Mouse (Mus musculus) left cerebral cortex, adult 8-10 months (tissue): ENCODE results near the gene 3110040M04Rik. TPM values are rescaled to one million over a fixed set of nuclear protein-coding genes. Genes with fewer than 3 reads are reported as not detected.
A peak's percentile ranks its signal among the peaks of the same experiment; 100 is the strongest.
"Not testable (repeated sequence)": the region's sequence is repeated elsewhere in the genome, so short reads cannot be mapped to it uniquely, and the experiment has no call there.

Experiments
- DNase-seq, 2 experiments: peaks; one replicate each; pipeline ENCODE4 v3.0.0; 2022; ENCODE audit warnings: low spot score in 2 of 2
- total RNA-seq, 4 experiments: library from RNA; stranded (reverse); gene quantifications; 2 replicates each; pipeline ENCODE4 v1.2.4; 2022

Gene 3110040M04Rik
- not detected for total RNA-seq

GRCm38 (mm10) chr1:151203818-151204217, at the start of gene 3110040M04Rik:
Gene 3110040M04Rik (plus strand): TSS chr1:151204121.
- not testable (repeated sequence) for DNase-seq

- not testable (repeated sequence) for DNase-seq
These were observed 49.8 kb upstream of the 3110040M04Rik start for GRCm38 (mm10) chr1:151154131-151154530.

- DNase-seq = no peak
These were observed 47.8 kb upstream of the 3110040M04Rik start for GRCm38 (mm10) chr1:151156129-151156528.

GRCm38 (mm10) chr1:151156777-151157632, 46.9 kb upstream of the 3110040M04Rik start:
- DNase-seq = no peak

GRCm38 (mm10) chr1:151157963-151158856, 45.7 kb upstream of the 3110040M04Rik start:
- DNase-seq = no peak

- no peak for DNase-seq
These were observed 44.9 kb upstream of the 3110040M04Rik start for GRCm38 (mm10) chr1:151158857-151159510.

GRCm38 (mm10) chr1:151166031-151166430, 37.9 kb upstream of the 3110040M04Rik start:
- DNase-seq = no peak

- peak in 1 of 2 experiments; percentile 9 for DNase-seq
These were observed 36.4 kb upstream of the 3110040M04Rik start for GRCm38 (mm10) chr1:151167297-151168047.

- no peak for DNase-seq
These were observed 35.3 kb upstream of the 3110040M04Rik start for GRCm38 (mm10) chr1:151168637-151169036.

GRCm38 (mm10) chr1:151171572-151172461, 32.1 kb upstream of the 3110040M04Rik start:
- no peak for DNase-seq

GRCm38 (mm10) chr1:151177030-151177936, 26.6 kb upstream of the 3110040M04Rik start:
- peak in 1 of 2 experiments; percentile 10 for DNase-seq

GRCm38 (mm10) chr1:151177937-151178271, 26.0 kb upstream of the 3110040M04Rik start:
- no peak for DNase-seq

GRCm38 (mm10) chr1:151178505-151179083, 25.3 kb upstream of the 3110040M04Rik start:
- no peak for DNase-seq

GRCm38 (mm10) chr1:151180167-151180566, 23.8 kb upstream of the 3110040M04Rik start:
- no peak for DNase-seq

GRCm38 (mm10) chr1:151182266-151182665, 21.7 kb upstream of the 3110040M04Rik start, which contains the start of gene Gm47985:
Gene Gm47985 (plus strand): TSS chr1:151182537.
- DNase-seq = not testable (repeated sequence)

GRCm38 (mm10) chr1:151186186-151186585, 17.7 kb upstream of the 3110040M04Rik start:
- DNase-seq = not testable (repeated sequence)

GRCm38 (mm10) chr1:151186879-151187424, 17.0 kb upstream of the 3110040M04Rik start:
- not testable (repeated sequence) for DNase-seq

GRCm38 (mm10) chr1:151188469-151188868, 15.5 kb upstream of the 3110040M04Rik start:
- DNase-seq = no peak
